Mouse (Mus musculus) T-cell, adult 2 months (primary cell): ENCODE measurements around the gene Cdkl1.

ENCODE experiments used
- DNase-seq: peaks from one replicate; pipeline ENCODE4 v3.0.0; 2022; ENCODE audit warnings: low spot score

Gene Cdkl1

GRCm38 (mm10) chr12:69751864-69752341 lies 39.2 kb downstream of the Cdkl1 start:
- DNase-seq: no peak

- no peak for DNase-seq
Observed at GRCm38 (mm10) chr12:69744138-69744537, 46.9 kb downstream of the Cdkl1 start.

DNA sequence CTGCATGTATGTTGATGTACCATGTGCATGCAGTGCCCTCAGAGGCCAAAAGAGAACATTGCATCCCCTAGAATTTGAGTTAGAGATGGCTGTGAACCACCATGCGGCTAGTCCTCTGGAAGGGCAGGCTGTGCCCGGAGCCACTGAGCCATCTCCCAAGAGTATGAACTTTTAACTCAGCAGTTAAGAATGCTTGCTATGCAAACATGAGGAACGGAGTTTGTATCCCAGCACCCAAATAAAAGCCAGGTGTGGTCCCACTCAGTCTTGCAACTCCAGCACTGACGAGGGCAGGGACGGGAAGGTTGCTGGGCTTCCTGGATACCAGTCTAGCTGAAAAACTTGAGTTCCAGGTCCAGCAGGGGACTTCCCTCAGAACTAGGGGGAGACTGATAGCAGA lies 49.1 kb downstream of the Cdkl1 start:
- DNase-seq: no peak

GRCm38 (mm10) chr12:69733923-69734322 lies 57.1 kb downstream of the Cdkl1 start:
- DNase-seq: no peak

GRCm38 (mm10) chr12:69733518-69733917 lies 57.5 kb downstream of the Cdkl1 start:
- peak; percentile 21 for DNase-seq

DNA sequence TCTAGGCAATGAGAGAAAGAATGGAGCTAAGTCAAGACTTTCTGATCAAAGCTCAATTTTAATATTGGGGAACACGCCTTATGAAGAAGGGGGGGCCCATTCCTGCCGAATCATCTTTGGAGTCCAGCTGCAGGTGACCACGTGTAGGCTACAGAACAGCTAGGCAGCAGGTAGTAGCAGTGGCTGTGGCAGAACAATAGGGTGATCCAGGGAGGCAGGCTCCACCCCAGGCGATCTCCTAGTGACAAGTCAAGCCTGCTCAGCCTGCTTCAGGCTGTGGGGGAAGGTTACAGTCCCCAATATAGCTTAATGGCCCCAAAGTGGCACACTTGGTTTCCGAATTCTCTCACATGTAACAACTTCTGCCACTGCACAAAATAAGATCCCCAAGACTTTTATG lies 58.8 kb downstream of the Cdkl1 start:
- DNase-seq: no peak

- no peak for DNase-seq
Observed at GRCm38 (mm10) chr12:69730306-69730705, 60.8 kb downstream of the Cdkl1 start.

DNA sequence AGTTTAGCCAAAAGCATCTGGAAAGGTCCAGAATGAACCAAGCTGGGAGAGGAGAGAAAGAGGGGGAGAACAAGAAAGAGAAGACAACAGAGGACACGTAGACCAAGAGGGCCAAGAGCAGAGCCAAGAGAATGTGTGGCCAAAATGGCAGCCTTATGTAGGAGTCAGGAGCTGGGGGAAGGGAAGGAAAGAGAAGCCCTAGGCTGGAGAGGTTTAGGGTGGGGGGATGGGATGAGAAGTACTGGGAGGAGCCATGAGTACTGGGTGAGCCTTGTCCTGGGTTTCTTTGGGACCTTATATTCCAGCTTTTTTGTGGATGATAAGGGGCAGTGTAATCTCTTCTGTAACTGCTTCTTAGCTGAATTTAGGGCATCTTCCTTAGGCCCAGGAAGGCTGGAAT lies 61.8 kb downstream of the Cdkl1 start:
- no peak for DNase-seq

DNA sequence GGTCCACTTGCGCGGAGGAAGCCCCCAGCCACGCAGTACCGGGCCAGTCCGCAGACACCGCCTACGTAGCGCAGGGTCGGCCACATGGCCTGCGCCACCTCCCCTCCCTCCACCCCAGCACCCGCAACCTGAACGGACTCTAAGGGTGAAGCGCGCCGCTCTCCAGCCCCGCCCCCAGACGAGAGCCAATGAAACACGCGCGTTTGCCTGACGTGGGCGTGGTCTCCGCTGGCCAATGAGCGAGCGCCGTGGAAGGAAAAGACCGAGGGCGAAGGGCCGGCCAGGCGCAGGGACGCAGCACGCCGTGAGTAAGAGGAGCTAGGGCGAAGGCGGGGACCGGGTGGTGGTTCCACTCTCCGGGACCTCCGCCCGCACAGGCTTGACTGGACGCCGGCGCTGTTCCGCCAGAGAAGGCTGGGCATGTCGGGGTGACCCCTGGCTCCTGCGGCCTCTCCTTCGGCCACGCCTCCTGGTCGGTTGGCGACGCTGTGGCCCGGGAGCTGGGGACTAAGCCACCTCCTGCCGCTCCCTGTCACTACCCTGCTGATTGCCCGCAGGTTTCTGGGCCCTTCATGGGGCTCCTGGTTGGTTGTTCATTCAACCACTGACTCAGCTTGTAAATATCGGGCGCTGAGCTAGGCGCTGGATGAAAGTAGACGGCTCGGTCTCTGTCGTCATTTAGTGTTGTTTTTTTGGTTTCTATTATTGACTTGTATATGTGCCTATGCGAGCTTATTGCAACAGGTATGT lies 66.2 kb downstream of the Cdkl1 start, which contains the start of the genes L2hgdh and Atp5s:
TSS of gene L2hgdh (minus strand) at position 163 of the 750 bp plus-strand sequence.
TSS of gene Atp5s (plus strand) at position 240 of the 750 bp plus-strand sequence.
- DNase-seq: peak; percentile 87

- DNase-seq: no peak
Observed at GRCm38 (mm10) chr12:69724018-69724710, 66.9 kb downstream of the Cdkl1 start.

DNA sequence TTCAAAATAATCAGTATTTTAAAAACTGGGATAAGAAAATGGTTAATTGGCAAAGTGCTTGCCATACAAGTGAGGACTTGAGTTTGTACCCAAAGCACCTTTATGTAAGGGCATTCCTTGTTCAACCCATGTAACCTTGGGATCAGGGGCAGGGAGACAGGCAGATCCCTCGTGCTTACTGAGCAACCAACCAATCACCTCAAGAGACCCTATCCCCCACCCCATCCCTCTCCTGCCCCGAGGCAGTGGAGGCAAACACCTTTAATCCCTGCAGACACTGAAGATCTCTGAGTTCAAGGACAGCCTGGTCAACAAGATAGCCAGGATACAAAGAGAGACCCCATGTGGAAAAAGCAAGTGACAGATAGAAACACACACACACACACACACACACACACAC lies 67.7 kb downstream of the Cdkl1 start:
- DNase-seq: no peak

DNA sequence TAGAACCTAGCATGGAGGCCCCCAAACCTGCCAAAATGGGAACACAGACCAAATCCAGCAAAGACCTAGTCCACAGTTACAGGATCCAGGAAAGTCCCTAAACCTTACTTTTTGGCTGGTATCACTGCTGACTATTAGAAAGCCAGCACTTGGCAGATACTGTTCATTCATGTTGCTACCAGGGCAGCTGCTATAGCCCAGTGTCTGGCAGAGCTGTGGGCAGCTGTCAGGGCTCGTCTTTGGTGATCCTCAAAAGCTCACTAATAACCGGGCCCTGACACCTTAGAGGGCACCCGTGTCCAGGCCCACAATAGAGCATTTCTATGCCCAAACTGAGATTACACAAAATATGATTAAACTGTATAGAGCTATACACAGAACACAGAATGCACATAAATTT lies 68.2 kb downstream of the Cdkl1 start:
- no peak for DNase-seq

DNA sequence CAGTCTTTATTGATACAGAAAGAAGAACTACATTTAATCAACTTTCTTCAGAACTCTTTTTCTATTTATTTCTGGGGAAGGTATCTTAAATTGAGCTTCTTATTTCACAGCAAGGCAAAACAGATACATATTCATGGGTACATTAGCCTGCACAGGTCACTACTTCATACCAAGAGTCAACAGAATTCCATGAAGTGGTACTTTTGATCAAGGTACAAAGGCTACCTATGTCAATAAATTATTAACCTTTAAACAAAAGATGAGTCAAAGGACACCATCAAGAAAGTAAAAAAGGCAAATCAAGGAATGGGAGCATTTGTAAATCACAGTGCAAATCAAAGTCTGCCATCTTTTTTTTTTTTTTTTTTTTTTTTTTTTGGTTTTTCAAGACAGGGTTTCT lies 77.4 kb downstream of the Cdkl1 start:
- no peak for DNase-seq

DNA sequence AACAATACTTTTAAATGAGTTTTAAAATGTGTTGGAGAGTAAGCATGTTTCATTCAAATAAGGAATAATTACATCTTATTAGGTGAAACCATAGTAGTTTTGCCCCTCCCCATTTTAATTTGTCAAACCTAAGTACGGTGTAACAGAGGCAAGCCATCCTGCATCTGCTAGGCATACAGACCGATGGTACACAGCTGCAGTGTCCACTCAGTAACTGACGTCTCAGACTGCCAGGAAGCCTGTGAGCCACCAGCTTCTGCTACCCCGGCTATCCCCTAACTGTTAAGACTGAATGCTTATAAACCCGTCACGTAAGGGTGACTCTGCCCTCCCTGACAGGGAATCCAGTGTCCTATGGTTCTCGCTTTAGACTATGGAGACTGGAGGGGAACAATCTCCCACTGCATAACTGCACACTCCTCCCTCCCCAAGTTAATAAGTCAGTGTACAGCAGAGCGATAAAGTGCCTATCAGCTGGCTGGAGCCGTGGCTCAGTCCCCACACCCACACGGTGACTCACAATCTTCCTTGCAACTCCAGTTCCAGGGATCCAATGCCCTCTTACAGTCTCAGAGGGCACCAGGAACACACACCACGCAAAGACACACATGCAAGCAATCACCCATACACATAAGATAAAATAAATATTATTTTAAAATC lies 86.1 kb downstream of the Cdkl1 start:
- DNase-seq: no peak

DNA sequence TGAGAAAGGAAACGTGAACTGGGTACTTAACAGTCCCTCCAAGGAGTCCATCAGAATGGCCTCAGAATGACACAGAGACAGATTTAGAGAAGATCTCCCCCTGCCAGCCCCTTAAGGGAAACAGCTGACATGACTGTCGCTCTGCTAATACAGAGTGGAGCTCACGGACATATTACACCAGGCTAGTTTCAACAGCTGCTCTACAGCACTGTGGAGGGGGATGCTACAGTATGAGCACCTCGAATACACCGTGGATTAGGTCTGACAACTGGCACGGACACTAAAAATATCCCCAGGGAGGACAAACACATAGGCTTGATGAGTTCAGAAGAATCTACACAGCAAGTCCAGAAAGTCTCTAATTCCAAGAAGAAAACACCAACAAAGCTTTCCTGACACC lies 92.7 kb downstream of the Cdkl1 start:
- no peak for DNase-seq
